Mouse (Mus musculus): ENCODE results near the gene Parp1.

- no peak for TF ChIP-seq CTCF (IDR thresholded peaks at IDR 0.05; ENCODE audit: low read depth, low read length)
- no peak for TF ChIP-seq GATA1 (IDR thresholded peaks at IDR 0.05; ENCODE audit: borderline replicate concordance, low read length)
Measured at GRCm38 (mm10) chr1:180640605-180641125, 71.9 kb downstream of the Parp1 start.
